Mouse (Mus musculus): Measurements from ENCODE around the gene Nhsl2. TPM values are rescaled to one million over a fixed set of nuclear protein-coding genes. Genes with fewer than 3 reads are reported as not detected.
A peak's percentile ranks its signal among the peaks of the same experiment; 100 is the strongest.

The Nhsl2 gene
- polyA plus RNA-seq, 1 experiment: 4.5 TPM

DNA sequence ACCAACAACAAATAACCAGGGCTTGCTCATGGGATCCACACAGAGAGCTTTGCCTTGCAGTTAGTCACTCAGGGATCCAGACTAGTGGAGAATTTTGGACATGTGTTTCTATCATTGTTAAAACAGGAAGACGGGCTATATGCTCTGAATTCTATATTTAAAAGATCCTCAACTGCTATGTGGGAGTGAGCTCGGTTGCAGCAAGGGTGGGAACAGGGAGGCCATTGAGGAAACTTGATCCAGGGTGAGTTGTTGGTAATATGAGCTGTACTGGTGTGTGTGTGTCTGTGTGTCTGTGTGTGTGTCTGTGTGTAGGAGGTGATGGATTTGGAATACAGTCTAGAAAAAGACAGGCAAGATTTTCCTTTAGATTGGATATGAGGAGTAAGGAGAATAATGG is 25.7 kb downstream of the Nhsl2 start:
- TF ChIP-seq POLR2A (IDR thresholded peaks at IDR 0.05; ENCODE audit: borderline replicate concordance, extremely low read depth, insufficient read depth, insufficient read length, poor library complexity, severe bottlenecking): no peak
- no peak for TF ChIP-seq CTCF (IDR thresholded peaks at IDR 0.05; ENCODE audit: borderline replicate concordance, extremely low read depth, insufficient read depth, insufficient read length)
- no peak for DNase-seq (ENCODE audit: low read depth)

DNA sequence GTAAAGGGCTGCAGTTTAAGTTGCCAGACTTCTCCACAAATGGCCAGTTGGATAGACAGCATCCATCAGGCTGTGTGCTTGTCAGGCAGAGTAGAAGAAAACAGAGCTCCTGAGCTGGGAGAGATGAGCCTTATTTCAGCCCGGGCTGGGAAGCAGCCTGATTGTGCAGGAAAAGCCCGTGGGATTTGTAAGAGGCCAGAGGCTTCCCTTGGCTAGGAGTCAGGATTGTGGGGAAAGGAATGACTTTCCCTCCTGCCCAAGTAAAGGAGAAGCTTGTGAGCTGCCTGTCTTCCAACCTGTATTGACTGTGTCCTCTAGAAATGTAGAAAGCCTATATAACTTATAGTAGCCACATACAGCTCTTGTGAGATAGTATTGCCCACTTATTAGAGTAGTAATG is 27.0 kb downstream of the Nhsl2 start:
- DNase-seq (ENCODE audit: low read depth): no peak
- no peak for TF ChIP-seq CTCF (IDR thresholded peaks at IDR 0.05; ENCODE audit: borderline replicate concordance, extremely low read depth, insufficient read depth, insufficient read length)
- TF ChIP-seq POLR2A (IDR thresholded peaks at IDR 0.05; ENCODE audit: borderline replicate concordance, extremely low read depth, insufficient read depth, insufficient read length, poor library complexity, severe bottlenecking): no peak

DNA sequence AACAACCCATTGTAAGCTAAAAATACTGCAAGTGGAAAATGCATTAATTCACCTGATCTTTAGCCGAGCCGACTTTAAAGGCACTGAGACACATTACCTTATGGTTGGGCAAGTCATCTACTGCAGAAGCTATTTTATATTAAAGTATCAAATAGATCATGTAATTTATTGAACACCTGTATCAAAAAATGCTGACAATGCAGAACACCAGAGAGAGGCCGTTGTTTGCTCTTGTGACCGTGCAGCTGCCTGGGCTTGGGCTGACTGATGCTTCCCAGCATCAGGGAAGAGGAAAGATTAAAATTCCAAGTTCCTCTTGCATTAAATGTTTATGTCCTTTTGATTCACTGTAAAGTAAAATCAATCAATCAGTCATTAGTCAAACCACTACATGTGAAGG is 28.7 kb downstream of the Nhsl2 start:
- TF ChIP-seq POLR2A (IDR thresholded peaks at IDR 0.05; ENCODE audit: borderline replicate concordance, extremely low read depth, insufficient read depth, insufficient read length, poor library complexity, severe bottlenecking): no peak
- no peak for DNase-seq (ENCODE audit: low read depth)

DNA sequence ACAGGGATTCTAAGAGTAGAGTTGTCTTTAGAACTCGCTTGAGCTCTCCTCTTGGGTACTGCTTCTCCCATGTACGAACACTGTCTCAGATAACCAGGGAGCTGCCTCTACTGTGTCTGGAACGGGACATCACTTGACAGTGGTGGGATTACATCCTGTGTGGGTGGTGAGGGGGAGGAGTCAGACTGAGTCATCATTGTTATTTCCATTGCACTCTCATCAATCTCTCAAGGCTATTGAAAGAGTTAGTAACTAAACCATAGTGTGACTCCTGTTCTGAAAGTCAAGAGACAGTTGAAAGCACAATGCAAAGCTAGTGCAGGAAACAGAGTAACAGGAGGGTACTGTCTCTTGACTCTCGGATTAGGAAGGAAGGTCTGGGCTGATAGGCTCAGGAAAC is 29.4 kb downstream of the Nhsl2 start:
- TF ChIP-seq POLR2A (IDR thresholded peaks at IDR 0.05; ENCODE audit: borderline replicate concordance, extremely low read depth, insufficient read depth, insufficient read length, poor library complexity, severe bottlenecking): no peak
- TF ChIP-seq CTCF (IDR thresholded peaks at IDR 0.05; ENCODE audit: borderline replicate concordance, extremely low read depth, insufficient read depth, insufficient read length): no peak
- DNase-seq (ENCODE audit: low read depth): no peak

DNA sequence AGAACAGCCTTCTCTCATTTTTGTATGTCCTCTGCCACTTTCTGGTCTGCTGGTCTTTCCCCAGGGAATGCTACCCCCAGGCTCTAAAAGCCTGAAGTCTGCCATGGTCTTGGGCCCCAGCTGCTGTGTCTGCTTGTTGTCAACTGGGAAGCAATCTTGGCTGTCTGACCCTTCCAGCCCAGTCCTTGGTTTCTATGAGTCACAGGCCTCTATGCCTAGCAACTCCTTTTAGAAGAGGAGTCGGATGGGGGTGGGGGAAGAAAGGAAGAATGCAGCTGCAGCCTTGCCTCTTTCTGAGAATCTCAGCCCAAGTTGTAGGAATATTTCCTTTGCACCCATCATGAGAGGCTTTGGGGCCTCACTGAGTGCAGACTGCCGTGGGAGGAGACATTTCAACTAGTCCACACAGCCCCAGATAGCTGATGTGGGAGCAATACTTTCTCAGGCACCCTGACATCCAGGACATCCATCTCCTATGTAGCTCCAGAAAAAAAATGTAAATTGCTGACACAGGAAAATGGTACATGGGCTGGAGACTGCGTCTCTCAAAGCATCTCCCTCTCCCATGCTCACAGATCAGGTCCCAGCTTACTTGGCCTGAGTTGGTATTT is 33.1 kb downstream of the Nhsl2 start:
- TF ChIP-seq CTCF (IDR thresholded peaks at IDR 0.05; ENCODE audit: borderline replicate concordance, extremely low read depth, insufficient read depth, insufficient read length) (no peak), POLR2A (IDR thresholded peaks at IDR 0.05; ENCODE audit: borderline replicate concordance, extremely low read depth, insufficient read depth, insufficient read length, poor library complexity, severe bottlenecking) (no peak)
- DNase-seq (ENCODE audit: low read depth): no peak

DNA sequence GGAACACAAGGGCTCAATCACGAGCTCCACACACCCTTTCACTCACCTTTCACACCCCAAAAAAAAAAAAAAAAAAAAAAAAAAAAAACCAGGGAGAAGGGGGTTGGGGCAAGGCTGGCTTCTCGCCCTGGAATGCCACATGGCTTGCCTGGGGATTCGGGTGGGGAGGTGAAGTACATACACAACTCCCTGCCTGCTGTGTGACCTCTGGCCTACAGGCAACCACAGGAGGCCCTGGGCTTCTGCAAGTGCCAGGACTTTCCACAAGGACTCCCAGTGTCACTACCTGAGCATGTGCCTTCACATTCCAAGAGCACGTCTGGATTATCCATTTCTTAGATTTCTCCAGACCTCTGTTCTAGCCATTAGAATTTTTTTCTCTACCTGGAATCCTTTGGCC is 40.2 kb downstream of the Nhsl2 start:
- TF ChIP-seq CTCF (IDR thresholded peaks at IDR 0.05; ENCODE audit: borderline replicate concordance, extremely low read depth, insufficient read depth, insufficient read length) (no peak), POLR2A (IDR thresholded peaks at IDR 0.05; ENCODE audit: borderline replicate concordance, extremely low read depth, insufficient read depth, insufficient read length, poor library complexity, severe bottlenecking) (no peak)
- DNase-seq (ENCODE audit: low read depth): no peak

DNA sequence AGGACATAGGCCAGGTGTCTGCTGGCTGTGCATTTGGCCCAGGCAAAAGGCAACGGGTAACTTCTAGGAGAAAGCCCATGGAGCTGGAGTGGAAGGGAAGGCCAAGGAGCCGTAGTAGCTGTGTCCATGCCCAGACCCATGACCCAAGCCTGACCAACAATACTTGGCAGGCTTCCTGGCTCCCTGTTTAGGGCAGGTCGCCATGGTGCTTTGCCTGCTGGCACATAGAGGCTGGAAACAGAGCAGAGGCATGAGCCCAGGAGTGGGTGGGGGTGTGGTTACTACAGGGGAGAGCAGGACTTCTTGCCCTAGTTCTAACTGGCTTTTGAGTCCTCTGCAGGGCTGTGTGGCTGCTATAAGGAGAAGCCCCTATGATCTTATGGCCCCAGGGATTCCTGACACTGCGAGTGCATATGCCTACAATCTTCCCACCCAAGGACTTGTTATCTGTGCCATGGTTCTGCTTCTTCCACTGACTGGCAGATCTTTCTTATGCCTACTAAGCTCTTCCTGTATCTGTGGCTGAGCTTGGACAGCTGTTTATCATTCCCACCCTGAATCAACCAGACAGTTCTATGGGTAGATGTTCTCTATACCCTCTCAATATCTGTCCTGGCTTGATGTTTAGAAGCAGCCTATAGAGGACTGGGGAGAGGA is 40.8 kb downstream of the Nhsl2 start:
- DNase-seq (ENCODE audit: low read depth): no peak
- no peak for TF ChIP-seq POLR2A (IDR thresholded peaks at IDR 0.05; ENCODE audit: borderline replicate concordance, extremely low read depth, insufficient read depth, insufficient read length, poor library complexity, severe bottlenecking)
- TF ChIP-seq CTCF (IDR thresholded peaks at IDR 0.05; ENCODE audit: borderline replicate concordance, extremely low read depth, insufficient read depth, insufficient read length): no peak

DNA sequence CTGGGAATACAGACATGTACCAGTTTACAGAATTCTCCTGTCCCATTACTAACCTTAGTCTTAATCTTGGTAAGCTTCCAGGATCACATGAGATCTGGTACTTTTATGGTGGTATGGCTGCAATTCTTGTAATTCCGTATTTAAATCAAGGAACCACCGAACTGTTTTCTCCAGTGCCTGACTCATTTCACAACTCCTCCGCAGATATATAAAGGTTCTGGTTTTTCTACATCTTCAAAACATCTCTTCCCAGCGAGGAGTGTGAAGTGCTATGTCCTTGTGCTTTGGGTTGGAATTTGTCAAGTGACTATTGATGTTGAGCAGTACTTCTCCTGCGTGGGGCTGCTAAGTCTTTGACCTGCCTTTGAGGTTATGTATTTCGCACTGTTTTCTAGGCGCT is 44.6 kb downstream of the Nhsl2 start:
- no peak for DNase-seq (ENCODE audit: low read depth)
- TF ChIP-seq POLR2A (IDR thresholded peaks at IDR 0.05; ENCODE audit: borderline replicate concordance, extremely low read depth, insufficient read depth, insufficient read length, poor library complexity, severe bottlenecking) (no peak), CTCF (IDR thresholded peaks at IDR 0.05; ENCODE audit: borderline replicate concordance, extremely low read depth, insufficient read depth, insufficient read length) (no peak)

DNA sequence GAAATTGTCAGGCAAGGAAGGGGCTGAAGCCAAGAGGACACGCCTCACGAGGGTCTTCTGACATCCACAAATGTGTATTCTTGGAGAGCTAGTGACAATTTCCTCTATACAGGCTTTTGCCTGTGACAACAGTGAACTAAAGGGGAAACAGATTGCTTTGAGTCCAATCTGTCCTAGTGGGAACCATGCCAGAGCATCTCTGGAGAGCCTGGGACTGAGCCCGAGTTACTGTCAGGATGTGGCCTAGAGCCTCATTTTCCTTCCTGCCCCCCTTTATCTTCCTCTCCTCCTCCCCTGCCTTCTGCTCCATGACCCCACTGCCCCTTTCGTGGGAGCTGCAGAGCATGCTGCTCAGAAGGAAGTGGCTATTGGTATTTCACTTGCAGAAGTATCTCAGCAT is 49.2 kb downstream of the Nhsl2 start:
- peak; percentile 42 for DNase-seq (ENCODE audit: low read depth)
- TF ChIP-seq CTCF (IDR thresholded peaks at IDR 0.05; ENCODE audit: borderline replicate concordance, extremely low read depth, insufficient read depth, insufficient read length) (no peak), POLR2A (IDR thresholded peaks at IDR 0.05; ENCODE audit: borderline replicate concordance, extremely low read depth, insufficient read depth, insufficient read length, poor library complexity, severe bottlenecking) (no peak)

DNA sequence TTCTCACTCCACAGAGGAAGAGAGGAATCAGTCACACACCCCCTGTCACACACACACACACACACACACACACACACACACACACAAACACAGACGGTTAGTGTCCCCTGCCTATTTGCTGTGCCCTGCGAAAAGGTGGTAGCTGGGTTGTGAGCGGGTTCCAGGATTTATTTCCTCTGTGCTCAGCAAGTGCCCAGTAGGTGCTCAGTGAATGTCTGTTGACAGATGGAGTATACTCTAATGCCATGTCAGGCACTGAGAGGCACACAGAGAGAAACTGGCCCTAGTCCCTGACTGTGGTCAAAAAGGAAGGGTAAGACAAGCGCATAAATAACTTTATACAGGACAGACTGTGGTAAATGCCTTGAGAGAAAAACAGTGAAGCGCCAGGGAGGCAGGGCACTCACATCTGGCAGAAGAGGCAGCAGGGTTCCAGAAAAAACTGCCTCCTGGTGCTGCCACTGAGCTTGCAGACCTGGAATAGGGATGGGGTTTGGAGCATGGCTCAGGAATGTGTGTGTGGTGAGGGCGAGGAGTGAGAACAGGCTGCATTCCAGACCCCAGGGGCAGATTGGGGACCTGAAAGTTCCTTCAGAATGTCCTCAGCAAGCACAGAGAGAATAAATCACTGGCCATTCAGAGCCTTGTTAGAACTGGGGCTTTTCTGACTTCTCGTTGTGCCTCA is 52.8 kb downstream of the Nhsl2 start:
- DNase-seq (ENCODE audit: low read depth): no peak
- TF ChIP-seq POLR2A (IDR thresholded peaks at IDR 0.05; ENCODE audit: borderline replicate concordance, extremely low read depth, insufficient read depth, insufficient read length, poor library complexity, severe bottlenecking): no peak
- no peak for TF ChIP-seq CTCF (IDR thresholded peaks at IDR 0.05; ENCODE audit: borderline replicate concordance, extremely low read depth, insufficient read depth, insufficient read length)

DNA sequence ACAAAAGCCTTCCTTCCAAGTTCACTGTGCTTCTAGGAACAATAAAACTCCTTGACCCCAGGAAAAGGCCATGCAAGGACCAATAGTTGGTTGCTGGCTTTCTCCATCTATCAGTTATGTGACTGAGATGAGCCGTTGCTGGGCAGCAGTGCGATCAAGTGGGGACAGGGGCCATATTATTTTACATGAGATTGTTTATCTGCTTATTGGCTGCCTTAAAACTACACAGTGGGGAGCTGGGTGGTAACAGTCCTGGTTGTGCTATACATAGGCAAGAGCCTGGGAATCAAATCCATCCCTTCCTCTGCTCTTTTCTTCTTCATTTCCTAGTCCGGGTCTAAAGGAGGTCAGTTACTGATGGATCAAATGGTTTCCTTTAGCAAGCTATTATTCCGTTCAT is 53.4 kb downstream of the Nhsl2 start:
- no peak for DNase-seq (ENCODE audit: low read depth)
- TF ChIP-seq CTCF (IDR thresholded peaks at IDR 0.05; ENCODE audit: borderline replicate concordance, extremely low read depth, insufficient read depth, insufficient read length) (no peak), POLR2A (IDR thresholded peaks at IDR 0.05; ENCODE audit: borderline replicate concordance, extremely low read depth, insufficient read depth, insufficient read length, poor library complexity, severe bottlenecking) (no peak)

DNA sequence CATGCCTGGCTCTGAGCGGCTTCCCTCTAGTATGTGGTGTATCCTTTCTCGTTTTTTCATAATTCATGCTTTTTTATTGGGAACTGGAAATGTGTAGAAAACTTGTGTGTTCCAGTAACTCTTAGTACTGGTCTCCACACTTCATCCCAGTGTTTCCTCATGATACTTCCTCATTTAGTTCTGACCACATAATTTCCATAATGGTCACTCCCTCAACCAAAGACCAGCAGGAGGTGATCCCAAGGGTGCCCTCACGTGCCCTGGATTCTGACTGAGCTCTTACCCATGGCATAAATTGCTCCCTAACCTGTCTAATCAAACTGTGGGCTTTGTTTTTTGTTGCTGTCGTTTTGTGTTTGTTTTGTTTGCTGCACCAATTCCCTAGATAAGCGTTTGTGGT is 58.1 kb downstream of the Nhsl2 start:
- TF ChIP-seq CTCF (IDR thresholded peaks at IDR 0.05; ENCODE audit: borderline replicate concordance, extremely low read depth, insufficient read depth, insufficient read length) (no peak), POLR2A (IDR thresholded peaks at IDR 0.05; ENCODE audit: borderline replicate concordance, extremely low read depth, insufficient read depth, insufficient read length, poor library complexity, severe bottlenecking) (no peak)
- DNase-seq (ENCODE audit: low read depth): no peak

All from brain, embryonic 14.5 days (tissue).